Mouse (Mus musculus) fibroblast of lung, adult 2 months (primary cell): Measurements from ENCODE around the gene Arid1a.

Experiments
- DNase-seq: peaks from one replicate; pipeline ENCODE4 v3.0.0-alpha.2; 2011; ENCODE audit warnings: low read depth

Gene Arid1a

DNA sequence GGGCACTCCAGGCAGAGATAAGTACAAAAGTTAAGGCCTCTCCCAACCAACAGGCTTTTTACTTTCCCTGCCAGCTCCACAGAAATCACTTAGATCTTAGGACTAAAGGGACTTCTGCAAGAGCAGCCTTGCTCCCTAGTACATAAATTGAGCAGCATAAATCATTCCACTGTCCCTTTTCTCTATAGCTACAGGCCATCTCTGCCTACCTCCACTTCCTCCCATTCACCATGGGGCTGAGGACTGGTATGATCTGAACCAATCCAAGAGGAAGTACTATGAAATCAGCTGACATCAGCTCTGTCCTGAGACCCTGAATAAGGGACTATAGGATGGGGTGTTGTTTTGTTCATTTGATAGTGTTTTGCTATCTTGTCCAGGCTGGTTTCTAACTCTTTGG is 26.4 kb downstream of the Arid1a start:
- no peak for DNase-seq

DNA sequence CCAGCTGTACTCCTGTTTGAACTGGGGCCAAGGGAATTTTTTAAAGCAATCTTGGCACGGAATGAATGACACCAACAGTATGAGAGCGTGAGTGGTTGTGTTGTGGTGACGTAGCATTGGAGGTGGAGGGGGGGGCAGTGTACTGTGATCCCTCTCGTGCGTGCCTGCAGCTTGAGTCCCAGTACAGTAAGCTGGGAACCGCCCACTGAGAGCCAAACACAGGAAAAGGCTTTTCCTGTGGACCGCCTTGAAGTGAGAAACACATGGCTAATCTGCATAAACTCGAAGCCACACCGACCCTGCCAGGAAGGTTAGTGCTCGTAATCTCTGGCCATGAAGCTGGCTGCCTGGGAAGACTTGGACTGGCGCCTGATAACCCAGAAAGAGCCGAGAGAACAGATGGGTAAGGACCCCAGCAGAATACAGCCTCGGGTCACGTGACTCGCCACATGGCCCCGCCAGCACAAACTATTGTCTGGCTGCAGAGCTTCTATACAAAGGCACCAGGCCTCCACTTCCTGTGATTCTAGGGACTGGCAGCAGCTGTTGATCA is 27.0 kb downstream of the Arid1a start:
- DNase-seq: peak; percentile 95

DNA sequence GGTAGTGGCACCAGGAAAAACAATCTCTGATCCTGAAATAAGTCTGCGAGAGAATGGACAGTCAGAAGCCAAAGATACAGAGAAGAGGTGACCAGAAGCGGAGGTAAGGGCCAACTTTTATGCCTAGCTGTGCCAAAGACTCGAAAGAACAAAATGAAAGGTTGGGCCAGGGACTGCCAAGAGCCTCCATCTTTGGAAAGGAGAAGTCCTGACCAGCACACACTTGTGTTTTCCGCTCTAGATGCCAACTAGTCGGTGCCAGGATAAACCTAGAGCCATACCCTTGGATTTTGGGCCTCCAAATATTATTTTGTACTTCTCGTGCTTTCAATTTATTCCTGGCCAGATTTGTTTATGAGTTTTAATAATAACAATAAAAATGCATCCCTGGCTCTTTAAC is 27.6 kb downstream of the Arid1a start:
- DNase-seq: no peak

DNA sequence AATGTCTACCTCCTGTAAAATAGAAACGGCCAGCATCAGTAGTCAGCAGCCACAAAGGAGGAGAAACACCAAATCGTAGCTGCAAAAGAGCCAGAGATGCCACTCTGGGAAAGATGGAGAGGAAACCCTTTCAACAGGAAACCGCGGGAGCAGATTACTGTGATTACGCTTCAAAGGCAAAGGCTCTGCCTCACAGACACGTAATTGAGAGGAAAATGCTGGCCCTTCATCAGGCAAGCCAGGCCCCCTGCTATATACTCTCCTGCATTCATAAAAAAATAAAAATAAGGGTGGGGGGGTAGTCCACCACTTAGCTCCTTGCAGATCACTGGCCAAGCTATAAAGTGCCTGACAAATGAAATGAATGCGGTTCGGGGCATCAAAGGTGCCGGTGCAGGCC is 28.3 kb downstream of the Arid1a start:
- no peak for DNase-seq

DNA sequence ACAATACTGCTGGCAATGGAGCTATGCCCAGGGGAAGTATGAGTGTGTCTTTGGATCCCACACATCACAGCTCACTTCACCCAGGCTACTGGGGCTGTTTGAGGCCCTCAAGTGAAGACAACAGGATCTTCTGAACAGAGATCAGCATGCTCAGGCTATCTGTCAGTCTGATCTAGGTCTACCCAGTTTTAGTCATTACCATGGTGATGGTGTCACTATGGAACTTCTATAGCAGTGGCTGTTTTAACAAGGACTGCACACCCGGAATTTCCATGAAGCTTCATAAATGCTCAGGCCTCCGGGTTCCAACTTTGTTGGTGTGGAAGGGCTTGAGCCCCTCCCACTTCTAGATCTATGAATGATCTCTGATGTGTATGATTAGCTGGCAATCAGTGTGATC is 30.9 kb downstream of the Arid1a start:
- no peak for DNase-seq

DNA sequence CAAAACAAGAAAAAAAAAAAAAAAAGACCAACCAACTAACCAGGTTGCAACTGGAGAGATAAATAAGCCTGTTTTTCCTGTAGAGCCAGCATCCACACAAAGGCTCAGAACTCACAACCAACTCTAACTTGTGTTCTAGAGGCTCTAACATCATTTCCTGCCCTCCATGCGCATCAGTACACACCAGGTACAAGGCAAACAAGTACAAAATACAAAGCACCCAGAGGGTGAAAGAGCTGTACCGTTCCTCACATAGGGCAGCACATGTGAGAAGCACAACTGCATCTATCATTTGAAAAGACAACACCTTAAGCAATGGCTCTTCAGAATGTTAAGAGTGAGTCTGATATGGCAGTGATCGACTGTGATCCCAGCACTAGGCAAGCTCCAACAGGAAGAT is 36.8 kb downstream of the Arid1a start:
- no peak for DNase-seq

DNA sequence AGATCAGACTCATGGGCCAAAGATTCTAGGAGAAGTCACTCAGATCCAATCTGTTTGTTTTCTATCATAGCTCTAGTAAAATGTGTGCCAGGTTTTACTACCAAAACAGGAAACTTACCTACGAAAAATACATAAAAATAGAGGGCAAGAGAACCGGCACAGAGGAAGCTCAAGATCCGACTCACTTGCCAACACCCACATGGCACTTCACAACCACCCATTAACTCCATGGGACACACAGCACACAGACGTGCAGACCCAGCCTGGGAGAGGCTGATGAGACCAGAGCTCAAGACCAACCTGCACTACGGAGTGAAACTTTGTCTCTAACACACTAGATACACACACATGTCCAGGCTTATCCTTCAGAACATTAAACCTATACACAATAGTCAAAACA is 43.8 kb downstream of the Arid1a start:
- no peak for DNase-seq

DNA sequence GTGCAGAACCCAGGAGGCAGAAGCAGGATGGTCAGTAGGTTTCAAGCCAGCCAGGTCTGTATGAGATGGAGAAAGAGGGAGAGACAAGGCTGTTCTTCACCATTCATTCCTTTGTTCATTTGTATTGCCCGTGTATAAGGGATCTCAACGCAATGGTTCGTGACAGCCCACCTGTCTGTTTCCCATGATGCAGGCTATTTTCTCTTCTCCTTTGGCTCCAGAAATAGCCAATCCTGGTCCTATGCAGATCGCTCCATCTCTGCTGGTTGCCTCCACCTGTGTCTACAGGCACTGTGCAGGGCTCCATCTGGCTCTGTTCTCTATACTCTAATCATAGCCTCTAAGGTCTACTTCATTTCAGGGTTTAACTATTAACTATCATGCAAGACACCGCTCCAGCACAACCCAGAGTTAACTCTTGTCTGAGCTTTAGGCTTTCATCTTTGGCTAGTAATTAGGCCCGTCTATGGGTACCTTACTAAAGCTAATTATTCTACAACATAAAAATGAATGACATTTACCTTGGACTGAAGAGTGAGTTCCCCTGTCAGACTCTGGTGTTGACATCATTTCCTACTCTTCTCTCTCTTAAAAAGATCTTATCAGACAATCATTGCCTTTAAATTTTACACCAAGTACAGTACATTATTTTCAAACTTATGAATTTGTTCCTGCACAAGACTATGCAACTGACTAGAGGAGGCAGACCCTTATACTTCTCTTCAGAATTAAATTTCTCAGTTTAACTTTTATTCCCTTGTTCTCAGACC is 45.1 kb downstream of the Arid1a start:
- DNase-seq: no peak

DNA sequence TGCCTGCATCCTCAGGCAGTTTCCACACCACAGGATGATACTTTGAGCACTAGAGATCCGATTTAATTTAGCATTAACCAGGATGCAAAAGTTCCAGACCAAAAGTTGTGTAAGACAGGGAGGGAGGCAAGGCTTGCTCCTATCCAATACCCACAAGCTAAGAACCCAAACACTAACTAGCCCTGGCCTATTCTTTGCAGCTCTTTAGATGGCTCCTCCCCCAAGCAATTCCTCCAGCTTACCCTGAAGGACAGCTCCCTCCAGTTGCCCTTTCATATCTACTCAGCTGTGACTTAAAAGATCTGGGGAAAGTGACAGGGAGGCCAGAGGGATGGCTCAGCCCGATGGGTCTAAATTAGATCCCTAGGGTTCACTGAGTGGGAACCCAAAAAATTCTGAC is 47.2 kb downstream of the Arid1a start:
- DNase-seq: no peak

DNA sequence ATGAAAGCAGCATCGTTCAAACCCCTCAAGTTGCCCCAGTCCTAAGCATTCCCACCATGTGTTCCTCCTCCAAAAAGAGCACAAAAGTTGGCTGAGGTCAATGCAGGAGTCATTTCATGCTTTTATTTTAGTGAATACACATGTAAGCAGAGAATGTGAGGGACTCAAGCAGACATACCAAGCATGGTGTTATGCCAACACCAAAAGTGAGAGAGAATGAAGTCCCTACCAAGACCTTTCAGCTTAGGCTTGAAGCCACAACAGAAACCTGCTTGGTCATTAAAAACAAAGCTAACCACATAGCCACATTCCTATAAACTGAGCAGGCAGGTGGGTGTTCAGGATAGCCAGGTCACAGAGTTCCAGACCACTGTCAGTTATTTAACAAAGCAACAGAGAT is 49.1 kb downstream of the Arid1a start:
- no peak for DNase-seq

DNA sequence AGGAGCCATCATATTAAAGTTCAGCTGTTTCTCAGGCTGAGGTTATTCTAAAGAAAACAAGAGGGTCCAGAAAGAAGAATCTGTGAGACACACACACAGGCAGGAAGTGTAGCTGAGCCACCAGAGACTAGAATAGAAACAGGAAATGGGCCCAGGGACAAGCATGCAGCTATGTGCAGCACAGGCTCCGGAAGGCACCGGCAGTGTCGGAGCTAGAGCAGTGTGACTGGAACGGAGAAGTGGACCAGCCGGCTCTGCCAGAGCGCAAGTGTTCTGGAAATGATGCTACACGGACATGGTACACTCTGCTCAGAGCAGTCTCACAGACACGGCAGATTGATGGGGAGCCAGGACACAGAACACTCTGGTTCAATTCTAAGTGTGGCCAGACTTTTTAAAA is 49.6 kb downstream of the Arid1a start:
- DNase-seq: no peak

DNA sequence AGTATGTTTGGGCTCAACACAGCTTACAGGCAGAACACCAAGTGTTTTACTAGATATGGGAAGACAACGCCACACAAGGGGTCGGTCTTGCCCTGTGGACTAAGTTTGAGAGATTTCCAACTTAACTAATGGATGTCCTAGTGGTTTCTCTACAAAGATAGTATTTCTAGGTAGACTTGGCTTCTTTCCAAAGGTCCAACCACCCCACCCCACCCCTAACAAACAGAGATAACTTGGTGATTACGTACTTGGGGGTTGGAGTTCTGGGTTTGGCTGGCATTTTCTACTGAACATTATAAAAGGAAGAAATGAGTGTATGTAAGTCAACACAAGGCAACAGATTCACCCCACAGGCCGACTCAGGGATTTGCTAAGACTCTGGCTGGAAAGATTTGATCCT is 51.5 kb downstream of the Arid1a start:
- no peak for DNase-seq

DNA sequence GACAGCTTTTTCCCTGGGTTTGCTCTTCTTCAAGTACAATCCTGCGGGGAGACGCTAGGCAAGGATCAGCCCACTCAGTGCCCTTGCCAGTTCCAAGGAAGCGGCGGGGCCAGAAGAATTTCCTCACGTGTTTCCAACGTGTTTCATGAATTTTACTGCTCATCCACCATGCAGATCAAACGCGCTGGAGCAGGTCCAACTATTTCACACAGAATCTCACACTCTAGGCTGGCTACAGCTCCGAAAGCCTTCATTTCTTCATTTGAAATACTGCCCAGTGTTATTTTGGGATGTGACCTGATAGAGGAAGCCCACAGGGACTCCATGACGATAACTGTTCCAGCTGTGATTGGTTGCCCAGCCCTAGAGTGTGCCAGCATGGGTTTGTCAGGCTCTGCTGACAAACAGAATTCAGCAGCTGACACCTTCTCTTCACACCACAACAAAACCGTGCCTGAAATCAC is 55.6 kb downstream of the Arid1a start:
- no peak for DNase-seq

DNA sequence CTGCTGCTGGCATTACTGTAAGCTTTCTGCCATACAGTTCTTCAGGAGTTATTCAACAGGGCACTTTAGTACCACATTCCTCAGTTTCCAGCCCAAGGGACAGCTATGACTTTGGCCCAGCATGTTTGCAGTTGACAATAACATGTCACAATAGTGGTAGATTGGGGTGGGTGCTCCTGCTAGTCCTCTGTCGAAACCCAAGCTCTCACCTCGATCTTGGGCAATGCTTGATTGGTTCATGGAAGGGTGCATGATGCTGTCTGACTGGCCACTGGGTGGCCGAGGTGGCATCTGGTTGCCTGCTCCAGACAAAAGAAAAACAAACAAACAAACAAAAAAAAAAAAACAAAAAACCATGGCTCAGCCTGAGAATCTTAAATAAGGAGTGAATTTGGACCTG is 61.2 kb downstream of the Arid1a start:
- no peak for DNase-seq

DNA sequence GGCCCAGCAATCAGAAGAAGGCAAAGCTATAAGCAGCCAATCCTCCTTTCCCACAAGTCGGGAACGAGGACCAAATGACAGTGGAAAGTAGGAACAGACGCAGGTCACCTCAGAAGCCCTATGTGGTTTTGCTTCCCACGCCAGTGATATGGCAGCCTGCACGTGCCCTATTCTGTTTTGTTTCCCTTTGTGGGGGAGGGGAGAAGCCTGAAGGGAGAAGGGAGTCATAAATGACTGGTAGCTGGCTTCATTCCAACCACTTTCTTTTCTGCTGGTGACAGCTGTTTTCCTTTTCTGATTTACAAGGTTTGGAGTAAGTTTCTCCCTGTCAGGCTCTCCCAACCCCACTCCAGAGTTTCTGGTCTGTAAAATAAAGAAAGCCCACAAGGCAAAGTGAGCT is 66.3 kb downstream of the Arid1a start:
- no peak for DNase-seq

DNA sequence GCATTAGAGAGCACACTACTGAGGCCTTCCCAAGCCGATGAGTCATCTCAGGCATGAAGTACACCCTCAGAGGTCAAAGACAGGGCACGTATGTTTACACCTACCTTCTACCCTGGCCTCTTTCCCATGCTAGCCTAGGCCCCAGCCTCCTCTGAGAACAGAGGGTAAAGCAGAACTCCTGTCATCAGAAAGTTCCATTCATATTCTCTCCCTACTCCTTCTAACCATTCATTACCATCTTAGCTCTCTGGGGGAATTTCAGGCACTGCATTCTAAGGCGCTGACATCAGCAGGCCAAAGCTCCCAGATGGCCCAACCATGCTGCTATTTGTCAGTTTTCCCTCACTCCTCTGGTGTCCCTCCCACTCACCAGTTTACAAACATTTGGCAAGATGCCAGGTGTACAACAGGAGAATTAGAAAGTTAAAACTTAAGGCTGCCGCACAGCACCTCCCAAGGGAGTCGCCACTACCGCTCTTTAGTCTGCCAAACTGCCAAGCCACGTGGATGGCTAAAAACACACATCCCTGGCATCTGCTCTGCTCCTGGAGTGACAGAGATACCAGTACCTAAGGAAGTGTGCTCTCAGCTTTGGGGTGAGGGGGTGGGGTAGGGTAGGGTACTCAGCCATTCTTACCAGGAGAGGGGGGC is 68.0 kb downstream of the Arid1a start:
- DNase-seq: peak; percentile 67

DNA sequence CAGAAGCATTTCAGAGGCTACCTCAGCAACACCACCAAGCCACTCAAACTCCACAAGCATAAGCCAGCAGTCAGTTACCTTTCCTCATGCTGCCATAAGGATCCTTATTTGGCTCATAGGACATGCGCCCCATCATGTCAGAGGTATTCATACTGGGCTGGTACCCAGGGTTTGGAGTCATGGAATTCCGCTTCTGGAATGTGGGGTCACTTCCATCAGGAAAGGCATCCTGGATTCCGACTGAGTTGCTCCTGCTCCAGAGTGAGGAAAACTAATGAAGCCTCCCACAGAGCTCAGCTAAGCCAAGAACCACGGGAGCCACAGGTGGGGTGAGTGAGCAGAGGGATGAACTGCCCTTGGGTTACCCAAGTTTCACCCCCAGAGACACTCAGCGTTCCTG is 69.4 kb downstream of the Arid1a start:
- no peak for DNase-seq

DNA sequence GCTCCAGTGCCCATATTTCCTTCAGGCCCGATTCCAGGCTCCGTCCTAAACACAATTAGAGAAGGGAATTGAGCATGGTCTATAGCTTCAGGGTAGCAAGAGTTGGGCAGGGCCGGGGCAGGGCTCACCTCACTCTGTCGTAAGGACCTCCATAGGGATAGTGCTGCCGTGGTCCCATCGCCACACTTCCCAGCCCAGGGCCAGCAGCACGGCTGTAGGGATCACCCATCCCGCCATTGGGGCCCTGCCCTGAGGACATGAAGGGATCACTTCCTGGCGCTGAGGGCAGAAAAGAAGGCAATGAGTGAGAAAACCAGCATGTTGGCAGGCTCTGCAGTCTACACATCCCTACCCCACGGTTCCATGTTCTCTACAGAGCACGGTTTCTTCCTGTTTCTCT is 70.1 kb downstream of the Arid1a start:
- DNase-seq: no peak

DNA sequence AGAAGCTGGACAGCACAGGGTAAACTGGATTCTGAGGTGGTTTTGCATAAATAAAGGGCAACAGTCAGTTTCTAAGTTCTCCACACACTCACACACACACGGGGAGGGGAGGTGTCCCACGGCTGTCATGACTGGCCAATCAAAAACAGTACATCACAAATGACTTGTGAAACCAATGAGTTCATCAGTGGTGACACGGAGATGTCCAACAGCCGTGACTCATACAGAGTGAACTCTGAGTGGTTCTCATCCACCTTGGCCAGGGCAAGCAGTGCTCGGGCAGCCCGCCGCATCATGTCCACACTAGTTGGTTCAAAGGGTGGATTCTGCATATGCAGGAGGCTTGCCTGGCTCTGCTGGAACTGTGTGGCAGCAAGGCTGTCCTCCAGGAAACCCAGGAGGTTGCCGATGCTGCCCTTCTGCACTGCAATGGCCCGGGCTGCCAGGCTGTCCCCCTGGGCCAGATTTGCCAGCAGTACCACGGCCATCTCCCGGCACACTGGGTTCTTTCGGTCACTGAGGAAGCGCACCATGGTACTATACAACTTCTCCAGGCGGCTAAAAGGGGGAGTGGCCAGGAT is 76.3 kb downstream of the Arid1a start:
- no peak for DNase-seq

DNA sequence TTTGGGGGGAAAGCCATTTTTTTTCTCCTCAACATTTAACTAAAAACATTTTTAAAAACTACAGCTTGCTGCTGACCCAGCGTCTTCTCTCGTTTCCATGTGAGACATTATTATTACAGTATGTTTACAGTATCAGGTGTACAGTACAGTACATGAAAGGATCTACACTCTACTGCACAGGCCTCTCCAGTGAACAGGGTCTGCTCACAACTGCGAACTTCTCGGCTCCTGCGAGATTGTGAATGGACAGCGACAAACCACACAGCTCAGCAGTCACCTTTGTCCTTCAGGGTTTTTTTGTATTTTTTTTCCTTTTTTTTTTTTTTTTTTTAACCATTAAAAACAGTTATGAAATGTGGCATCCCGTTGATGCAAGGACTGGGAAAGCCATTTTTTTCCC is 76.9 kb downstream of the Arid1a start:
- DNase-seq: no peak

DNA sequence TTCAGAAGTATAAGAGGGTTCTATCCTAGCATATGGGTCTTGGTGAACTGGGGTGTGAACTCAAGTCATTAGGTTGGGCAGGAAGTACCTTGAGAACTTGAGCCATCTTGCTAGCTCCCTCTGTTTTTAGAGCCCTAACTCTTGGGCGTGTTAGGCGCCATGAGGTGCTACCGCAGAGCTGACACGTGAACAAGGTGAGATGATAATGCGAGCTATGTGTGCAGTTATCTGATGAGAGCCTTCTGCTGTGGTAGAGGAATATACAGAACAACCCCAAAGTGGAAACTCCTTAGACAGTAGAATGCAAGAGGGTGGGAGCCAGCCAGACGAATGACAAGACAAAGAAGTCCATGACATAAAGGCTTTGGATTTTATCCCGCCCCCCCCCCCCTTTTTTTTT is 79.3 kb downstream of the Arid1a start:
- no peak for DNase-seq

DNA sequence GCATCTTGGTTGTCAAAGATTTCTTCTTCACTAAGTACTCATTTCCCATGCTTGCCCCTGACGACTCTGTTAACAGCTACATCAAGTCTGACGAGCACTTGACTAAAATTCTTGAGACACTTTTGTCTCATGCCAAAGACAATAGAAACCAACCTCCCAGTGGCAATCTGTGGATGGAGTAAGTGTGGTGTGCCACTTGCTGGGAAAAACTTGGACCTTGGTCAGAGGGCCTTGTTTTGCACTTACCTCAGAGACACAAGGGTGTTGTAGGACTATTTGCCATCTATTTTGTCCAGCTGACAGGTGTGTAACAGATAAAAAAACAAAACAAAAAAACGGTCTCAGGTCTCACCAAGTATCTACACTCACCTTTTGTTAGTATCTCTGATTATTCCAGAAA is 80.4 kb downstream of the Arid1a start:
- no peak for DNase-seq

DNA sequence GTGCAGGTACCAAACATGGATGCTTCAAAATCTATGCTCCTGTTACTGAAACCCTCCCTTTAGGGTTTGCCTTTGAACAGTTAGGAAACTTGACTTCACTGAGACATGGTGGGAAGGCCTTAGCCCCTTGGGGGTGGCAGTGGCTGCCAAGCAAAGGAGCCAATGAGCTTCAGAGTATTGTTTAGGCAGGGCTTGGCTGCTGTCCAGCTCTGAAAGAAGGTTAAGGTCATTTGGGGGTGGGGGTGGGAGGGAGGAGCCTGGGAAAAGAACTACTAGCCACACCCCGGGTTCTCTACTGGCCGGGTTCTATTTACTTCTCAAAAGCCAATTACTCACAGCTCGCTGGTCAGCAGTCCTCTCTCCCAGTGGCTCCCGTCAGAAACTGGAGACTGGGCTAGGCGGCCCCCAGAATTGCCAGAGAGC is 81.0 kb downstream of the Arid1a start:
- peak; percentile 62 for DNase-seq
